Mouse (Mus musculus): ENCODE measurements around the gene Gm30083.

DNA sequence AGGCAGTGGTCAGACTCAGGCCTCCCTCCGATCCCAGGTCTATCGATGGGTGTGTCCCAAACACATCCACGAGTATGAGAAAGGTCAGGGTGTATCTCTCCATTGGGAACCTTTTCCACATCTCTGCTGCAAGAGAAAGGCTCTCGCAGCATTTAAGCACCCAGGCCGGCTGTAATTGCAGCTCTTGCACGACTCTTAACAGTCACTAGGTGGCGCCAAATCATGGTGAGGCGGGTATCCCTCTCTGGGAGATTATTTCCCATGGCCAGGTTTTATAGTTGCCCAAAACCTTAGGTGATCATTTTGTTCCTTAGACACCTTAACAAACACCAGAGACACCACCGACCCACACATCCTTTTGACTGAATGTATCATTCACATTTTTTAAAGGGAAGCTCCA, 55.6 kb downstream of the Gm30083 start:
- TF ChIP-seq CTCF (conservative IDR thresholded peaks at IDR 0.05; ENCODE audit: low read length) (peak; percentile 70), POU5F1 (IDR thresholded peaks at IDR 0.05; ENCODE audit: borderline replicate concordance, low read length) (no peak), NANOG (IDR thresholded peaks at IDR 0.05; ENCODE audit: borderline replicate concordance, low read length) (no peak)
